Mouse (Mus musculus) ES-Bruce4 (cell line): ENCODE results near the gene Mn1. TPM values are rescaled to one million over a fixed set of nuclear protein-coding genes. Genes with fewer than 3 reads are reported as not detected.

ENCODE experiments used
- H3K27ac ChIP-seq: 2 replicates; pipeline ENCODE4 v1.5.1; 2012; ENCODE audit warnings: low read length, inconsistent platforms; ENCODE audit not compliant: insufficient read depth
- H3K27me3 ChIP-seq: 2 replicates; pipeline ENCODE4 v1.6.1; 2012; ENCODE audit warnings: mild to moderate bottlenecking, low read length, inconsistent platforms; ENCODE audit not compliant: control insufficient read depth, poor library complexity, insufficient read depth, severe bottlenecking
- H3K36me3 ChIP-seq: 2 replicates; pipeline ENCODE4 v1.6.1; 2012; ENCODE audit warnings: inconsistent platforms, mild to moderate bottlenecking, low read length, moderate library complexity; ENCODE audit not compliant: control insufficient read depth, poor library complexity, insufficient read depth, severe bottlenecking
- H3K4me1 ChIP-seq: one replicate; pipeline ENCODE4 v1.8.1; 2011; ENCODE audit warnings: low read length; ENCODE audit not compliant: control insufficient read depth, insufficient read depth
- H3K4me3 ChIP-seq: 2 replicates; pipeline ENCODE4 v1.5.1; 2011; ENCODE audit warnings: low read depth, mild to moderate bottlenecking, low read length
- H3K9ac ChIP-seq: 2 replicates; pipeline ENCODE4 v1.6.1; 2012; ENCODE audit warnings: low read depth, mild to moderate bottlenecking, inconsistent platforms; ENCODE audit not compliant: poor library complexity, severe bottlenecking
- H3K9me3 ChIP-seq: replicated peaks from 2 replicates; pipeline ENCODE4 v1.6.1; 2012; ENCODE audit warnings: mild to moderate bottlenecking, low read length, inconsistent platforms; ENCODE audit not compliant: control insufficient read depth, poor library complexity, insufficient read depth, severe bottlenecking
- CTCF ChIP-seq: IDR thresholded peaks from one replicate; pipeline ENCODE4 v1.8.1; 2011; ENCODE audit warnings: low read depth, low read length
- EP300 ChIP-seq: IDR thresholded peaks from 2 replicates; pipeline ENCODE4 v1.6.1; 2011; ENCODE audit warnings: low read depth, low read length; ENCODE audit not compliant: insufficient read depth
- POLR2A ChIP-seq: IDR thresholded peaks from one replicate; pipeline ENCODE4 v1.8.1; 2011; ENCODE audit warnings: low read length; ENCODE audit not compliant: insufficient read depth
- polyA plus RNA-seq: library from polyadenylated mRNA; stranded (reverse); fragments of >200 nt; gene quantifications from 2 replicates; pipeline ENCODE4 v1.2.4, GENCODE M21; 2011; ENCODE audit warnings: low read depth; ENCODE audit not compliant: missing spikeins, insufficient read depth, insufficient read length

The Mn1 gene
- polyA plus RNA-seq, 1 experiment, result 1.9 TPM

DNA sequence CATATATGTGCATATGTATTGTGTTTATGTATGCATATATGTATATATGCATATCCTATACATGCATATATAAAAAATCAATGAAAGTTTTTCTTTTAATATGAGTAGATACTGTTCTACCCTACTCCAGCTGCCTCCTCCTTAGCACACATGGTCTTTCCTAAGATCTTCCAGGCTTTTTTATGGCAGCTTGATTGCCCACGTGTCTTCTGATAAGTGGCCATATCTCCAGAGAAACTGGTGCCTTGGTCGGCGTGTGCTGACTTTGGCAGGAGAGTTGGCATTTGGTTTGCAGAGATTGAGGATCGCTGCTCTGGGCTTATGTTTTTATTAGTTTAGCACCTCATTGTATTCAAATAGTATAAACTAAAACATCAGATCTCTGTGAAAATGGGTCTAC is 68.7 kb downstream of the Mn1 start:
- no peak overlapping the region for H3K27ac ChIP-seq
- H3K4me1 ChIP-seq, result no peaks in the 10 kb centered on the region
- no peak overlapping the region for H3K4me3 ChIP-seq
- H3K9me3 ChIP-seq, result no peaks in the 10 kb centered on the region
- H3K9ac ChIP-seq, result no peak overlapping the region
- no peak for TF ChIP-seq POLR2A
- TF ChIP-seq EP300, result no peak
- TF ChIP-seq CTCF, result no peak
- no peaks in the 10 kb centered on the region for H3K27me3 ChIP-seq
- H3K36me3 ChIP-seq, result no peaks in the 10 kb centered on the region

DNA sequence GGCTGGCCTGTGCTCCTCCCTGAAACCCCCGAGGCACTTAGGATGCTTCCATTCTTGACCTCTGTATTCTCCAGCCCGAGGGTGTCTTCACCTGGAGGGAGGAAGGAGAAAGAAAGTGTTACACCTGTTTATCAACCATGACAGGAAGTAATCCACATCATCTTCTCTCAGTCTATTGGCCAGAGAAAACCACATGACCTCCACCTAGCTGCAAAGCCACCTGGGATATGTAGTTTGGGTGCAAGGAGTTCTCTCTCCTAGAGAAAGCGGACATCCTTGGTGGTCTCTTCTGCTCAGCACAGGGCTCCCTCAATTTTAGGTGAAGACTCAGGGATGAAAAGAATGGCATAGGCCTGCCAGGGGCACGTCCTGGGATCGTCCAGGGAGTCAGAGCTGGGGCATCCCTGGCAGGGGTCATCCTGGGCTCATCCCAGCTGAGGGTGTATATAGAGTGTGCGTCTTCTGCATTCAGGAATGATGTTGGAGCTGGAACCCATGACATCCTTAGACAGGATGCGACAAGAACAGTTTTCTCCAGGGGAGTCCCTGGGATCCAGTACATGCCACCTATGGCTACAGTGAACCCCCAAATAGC is 72.0 kb downstream of the Mn1 start:
- Histone ChIP-seq H3K4me3 (no peak overlapping the region), H3K4me1 (no peaks in the 10 kb centered on the region), H3K9me3 (no peaks in the 10 kb centered on the region), H3K9ac (no peak overlapping the region), H3K36me3 (no peaks in the 10 kb centered on the region), H3K27ac (no peak overlapping the region), H3K27me3 (no peaks in the 10 kb centered on the region)
- TF ChIP-seq EP300 (no peak), POLR2A (no peak), CTCF (no peak)

DNA sequence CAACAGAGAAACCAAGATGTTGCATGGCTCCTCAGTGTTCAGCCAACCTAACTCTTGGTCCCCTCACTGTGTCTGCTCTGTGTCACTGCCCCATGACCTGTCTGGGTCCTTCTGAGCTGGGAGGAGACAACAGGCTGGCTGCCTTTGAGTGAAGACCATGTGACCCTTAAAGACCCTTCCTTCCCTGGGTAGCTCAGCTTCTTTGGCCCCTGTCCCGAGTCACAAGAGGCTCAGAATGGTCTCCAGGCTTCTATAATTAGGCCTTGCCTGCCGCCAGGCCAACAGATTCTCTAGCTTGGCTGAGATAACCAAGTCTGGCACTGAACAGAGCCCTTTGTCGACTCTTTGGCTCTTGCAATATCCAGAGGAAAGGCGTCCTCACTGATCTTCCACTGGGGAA is 73.4 kb downstream of the Mn1 start:
- H3K9ac ChIP-seq, result no peak overlapping the region
- no peaks in the 10 kb centered on the region for H3K9me3 ChIP-seq
- H3K4me3 ChIP-seq, result no peak overlapping the region
- H3K36me3 ChIP-seq, result no peaks in the 10 kb centered on the region
- H3K27me3 ChIP-seq, result no peaks in the 10 kb centered on the region
- TF ChIP-seq CTCF (no peak), EP300 (no peak), POLR2A (no peak)
- H3K27ac ChIP-seq, result no peak overlapping the region
- H3K4me1 ChIP-seq, result no peaks in the 10 kb centered on the region

DNA sequence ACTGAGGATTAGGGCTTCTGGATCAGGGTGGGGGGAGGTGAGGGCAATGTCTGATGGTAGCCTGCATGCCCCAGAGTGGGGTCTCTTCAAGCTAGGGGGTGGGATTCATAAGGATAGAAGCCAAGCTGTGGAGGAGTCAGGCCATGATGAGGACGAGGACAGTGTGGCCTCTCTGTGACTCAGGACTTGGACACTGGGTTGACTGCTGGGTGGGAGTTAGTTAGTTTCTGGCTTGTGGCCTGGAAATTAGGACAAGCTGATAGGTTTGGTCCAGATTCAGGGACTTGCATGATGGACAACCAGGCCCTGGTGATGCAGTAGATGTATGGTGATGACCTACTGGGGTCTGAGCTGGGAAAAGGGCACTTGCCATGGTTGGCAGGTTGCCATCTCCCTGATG is 74.3 kb downstream of the Mn1 start:
- H3K36me3 ChIP-seq, result no peaks in the 10 kb centered on the region
- no peak for TF ChIP-seq EP300
- TF ChIP-seq POLR2A, result no peak
- TF ChIP-seq CTCF, result no peak
- H3K9ac ChIP-seq, result no peak overlapping the region
- H3K4me3 ChIP-seq, result no peak overlapping the region
- H3K9me3 ChIP-seq, result no peaks in the 10 kb centered on the region
- H3K4me1 ChIP-seq, result no peaks in the 10 kb centered on the region
- H3K27ac ChIP-seq, result no peak overlapping the region
- no peaks in the 10 kb centered on the region for H3K27me3 ChIP-seq

DNA sequence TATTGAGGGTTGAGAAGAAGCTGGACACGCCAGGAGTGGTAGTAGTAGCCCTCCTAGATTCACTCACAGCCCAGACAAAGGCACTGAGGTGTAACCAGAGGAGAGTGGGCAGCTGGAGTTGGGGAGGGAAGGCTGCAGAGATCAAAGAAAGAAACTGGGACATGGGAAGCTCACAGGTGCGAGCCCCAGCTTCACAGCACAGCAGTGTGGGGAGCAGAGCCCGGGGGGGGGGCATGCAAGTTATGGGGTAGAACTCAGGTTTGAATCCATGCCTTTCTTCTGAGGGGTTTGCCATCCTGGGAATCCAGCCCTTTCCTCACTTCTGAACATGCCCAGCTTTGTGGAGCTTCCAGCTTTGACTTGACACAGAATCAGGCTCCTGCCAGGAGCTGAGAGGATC is 82.9 kb downstream of the Mn1 start:
- H3K27ac ChIP-seq, result no peak overlapping the region
- no peaks in the 10 kb centered on the region for H3K27me3 ChIP-seq
- no peak for TF ChIP-seq POLR2A
- no peak for TF ChIP-seq CTCF
- TF ChIP-seq EP300, result no peak
- H3K4me3 ChIP-seq, result no peak overlapping the region
- H3K36me3 ChIP-seq, result no peaks in the 10 kb centered on the region
- no peaks in the 10 kb centered on the region for H3K9me3 ChIP-seq
- H3K9ac ChIP-seq, result no peak overlapping the region
- H3K4me1 ChIP-seq, result no peaks in the 10 kb centered on the region

DNA sequence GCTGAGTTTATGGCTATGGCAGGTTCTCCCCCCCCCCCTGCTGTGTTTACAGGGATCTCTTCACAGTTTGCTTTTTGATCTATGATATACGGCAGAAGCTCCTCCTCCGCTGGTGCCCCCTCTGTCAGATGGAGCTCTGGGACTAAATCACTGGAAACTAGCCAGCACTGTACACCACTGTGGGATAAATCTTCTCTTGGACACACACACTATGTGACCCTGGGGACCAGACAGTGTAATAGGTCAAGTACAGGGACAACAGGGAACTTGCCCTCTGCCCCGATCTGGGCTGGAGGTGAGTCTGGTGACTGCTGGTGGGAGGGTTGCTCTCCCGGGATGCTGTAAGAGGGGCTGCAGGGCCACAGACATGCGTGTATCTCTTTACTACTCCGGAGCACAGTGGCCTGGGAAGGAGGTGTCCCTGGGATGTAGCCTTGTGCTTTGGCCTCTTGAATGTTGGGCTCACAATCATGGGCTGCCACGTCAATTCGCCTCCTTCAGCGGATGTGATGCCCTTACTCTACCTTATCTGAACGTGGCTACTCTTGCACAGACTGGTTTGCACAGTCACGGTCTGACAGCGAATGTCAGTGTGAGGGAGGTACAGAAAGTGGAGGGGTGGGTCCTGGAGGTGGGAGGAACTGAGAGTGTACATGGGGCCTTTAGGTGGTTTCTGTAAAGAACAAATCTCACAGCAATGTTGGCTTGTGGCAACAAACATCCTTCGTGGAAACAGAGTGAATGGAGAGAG is 84.7 kb downstream of the Mn1 start:
- Histone ChIP-seq H3K27me3 (no peaks in the 10 kb centered on the region), H3K4me3 (no peak overlapping the region), H3K4me1 (no peaks in the 10 kb centered on the region), H3K27ac (no peak overlapping the region), H3K9ac (no peak overlapping the region), H3K36me3 (no peaks in the 10 kb centered on the region), H3K9me3 (no peaks in the 10 kb centered on the region)
- no peak for TF ChIP-seq POLR2A
- no peak for TF ChIP-seq EP300
- no peak for TF ChIP-seq CTCF
